Mouse (Mus musculus) adipocyte (in vitro differentiated cells): ENCODE data around the gene Limch1.

Experiments used
- DNase-seq: peaks from one replicate; pipeline ENCODE4 v3.0.0-alpha.2; 2016; ENCODE audit warnings: low spot score

Limch1 gene

DNA sequence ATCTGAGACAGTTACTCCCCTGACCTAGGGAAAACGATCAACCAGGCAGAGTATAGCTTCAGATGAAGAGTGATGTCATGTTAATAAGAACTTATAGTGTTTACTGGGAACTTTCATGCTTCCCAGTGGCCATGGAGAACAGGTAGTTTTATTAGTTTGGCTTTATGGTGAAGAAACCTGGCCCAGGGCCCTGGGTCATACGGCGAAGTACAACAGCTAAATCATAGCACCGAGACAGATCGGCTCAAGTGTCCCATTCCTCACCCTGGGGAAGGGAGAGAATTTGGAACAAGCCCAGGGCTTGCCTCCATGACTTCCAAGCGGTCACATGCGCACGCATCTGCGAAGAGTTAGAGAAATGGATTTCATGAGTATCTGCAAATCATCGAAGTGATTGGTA is 84.6 kb downstream of the Limch1 start:
- no peak for DNase-seq

DNA sequence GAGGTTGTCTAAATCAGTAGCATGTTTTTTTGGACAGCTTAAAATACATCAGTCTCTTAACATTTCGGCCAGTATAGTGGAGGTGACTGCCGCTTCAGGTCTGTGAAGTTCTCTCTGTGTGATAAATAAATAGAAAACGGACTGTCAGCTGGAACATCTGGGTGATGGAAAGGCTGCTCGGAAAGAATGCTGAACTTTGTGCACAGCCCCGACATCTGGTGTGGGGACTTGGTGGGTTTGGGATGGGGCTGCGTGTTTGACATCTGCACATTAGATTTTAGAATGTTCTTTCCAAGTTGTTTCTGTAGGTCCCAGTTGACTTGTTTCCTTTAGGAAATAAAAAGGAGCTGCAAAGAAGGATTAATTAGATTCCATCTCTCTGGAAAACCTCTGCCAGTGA is 89.1 kb downstream of the Limch1 start:
- DNase-seq = no peak

DNA sequence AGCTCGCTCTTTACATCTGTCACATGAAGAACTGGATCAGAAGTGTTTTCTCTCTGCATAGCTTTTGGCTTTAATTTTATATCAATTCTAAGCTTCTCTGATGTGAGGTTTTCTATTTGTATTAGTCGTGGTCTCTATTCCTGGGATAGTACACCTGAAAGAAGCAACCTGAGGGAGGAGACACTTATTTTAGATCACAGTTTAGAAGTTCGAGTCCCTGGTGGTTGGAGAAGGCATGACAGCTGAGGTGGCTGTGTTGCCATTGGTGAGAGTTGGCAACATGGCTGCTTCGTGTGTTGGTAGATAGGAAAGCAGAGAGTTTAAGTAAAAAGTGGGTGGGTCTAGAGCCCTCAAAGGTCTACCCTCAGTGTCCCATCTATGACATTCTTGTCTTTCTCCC is 91.3 kb downstream of the Limch1 start:
- no peak for DNase-seq

DNA sequence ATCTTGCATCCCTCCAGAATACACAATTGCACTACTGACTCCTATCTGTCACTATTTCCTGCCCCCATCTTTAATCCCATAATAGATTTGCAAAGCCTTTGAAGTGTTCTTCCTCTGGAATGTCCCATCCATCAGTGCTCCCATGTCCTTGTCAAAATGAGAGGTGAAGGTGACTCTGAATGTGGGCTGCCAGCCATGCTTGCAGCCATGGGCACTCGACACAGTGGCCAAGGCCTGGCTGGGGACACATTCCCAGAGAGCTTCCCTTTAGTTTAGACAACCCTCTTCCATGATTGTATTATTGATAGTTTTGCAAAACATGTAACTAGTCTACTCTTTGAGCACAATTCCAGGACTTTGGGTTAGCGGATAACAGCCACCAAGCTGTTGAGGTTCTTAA is 96.3 kb downstream of the Limch1 start:
- no peak for DNase-seq

DNA sequence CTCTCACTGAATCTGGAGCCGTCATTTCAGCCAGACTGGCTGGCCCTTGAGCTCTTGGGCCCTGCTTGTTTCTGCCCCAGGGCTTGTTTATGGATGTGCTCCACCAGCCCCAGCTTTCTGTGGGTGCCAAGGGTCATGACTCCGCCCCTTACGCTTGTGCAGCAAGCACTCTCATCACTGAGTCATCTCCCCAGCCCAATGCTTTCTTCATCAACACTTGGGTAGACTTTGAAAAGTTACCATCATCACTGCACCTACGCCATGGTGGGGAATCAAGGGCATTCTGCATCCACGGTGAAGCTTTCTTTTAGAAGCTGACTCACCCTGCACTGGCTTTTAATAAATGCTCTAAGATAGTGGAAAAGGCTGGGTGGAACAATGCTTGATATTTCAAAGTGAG is 97.1 kb downstream of the Limch1 start:
- DNase-seq = no peak

DNA sequence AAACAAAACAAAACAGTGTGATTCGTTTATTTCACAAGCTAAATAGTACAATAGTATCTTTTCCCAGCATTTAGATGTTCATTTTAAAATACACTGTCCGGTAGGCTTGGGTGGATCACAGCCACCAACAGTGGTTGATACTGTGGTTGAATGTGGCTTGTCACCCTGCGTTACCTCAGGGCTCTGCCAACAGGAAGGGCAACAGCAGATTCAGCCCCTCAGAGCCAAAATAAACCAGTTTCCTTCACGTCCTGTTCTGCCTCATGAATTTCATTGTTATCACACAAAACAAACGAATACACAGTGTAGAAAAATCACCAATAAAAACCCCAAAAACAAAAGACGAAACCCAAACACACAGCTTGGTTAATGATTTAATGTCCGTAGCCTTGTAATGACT is 102.5 kb downstream of the Limch1 start:
- no peak for DNase-seq

DNA sequence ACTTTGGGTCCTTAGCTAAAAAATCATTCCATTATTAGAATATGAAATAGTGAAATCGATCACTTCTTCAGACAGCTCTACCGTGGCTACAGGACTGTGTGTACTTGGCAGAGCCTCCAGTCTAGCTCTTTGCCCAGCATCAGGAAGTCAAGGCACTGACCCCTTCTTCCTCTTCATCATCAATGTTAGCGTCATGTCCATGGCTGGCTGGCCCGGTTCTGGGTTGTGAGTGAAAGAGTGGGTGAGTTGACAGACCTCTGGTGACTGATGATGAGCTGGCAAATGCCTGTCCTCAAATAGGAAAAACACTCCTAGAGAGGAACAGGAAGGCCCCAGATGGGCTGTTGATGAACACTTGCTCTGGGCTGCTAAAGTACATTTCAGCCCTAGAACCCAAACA is 103.5 kb downstream of the Limch1 start:
- DNase-seq = no peak

DNA sequence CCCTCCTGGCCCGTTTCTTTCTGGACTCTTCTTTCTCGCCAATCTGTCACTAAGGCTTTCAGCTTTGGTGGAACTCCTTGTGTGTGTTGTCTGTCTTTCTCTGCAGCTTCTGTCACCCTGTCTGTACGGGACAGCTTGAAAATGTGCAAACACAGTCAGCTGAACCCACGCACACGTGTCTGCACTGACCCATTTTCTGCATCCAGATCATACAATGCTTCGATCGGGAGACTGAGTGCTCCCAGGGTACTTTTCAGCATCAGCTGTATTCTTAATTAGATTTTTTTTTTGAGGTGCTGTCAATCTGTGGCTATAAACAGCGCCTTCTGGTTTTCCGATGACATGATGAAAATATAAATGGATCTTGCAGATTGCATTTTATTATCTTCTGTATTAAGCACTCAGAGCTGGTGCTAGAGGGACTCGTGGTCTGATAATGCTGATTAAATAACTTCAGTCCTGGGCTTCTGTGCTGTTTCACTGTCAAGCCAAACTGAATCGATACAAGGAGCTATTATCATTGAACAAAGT is 105.2 kb downstream of the Limch1 start:
- no peak for DNase-seq

DNA sequence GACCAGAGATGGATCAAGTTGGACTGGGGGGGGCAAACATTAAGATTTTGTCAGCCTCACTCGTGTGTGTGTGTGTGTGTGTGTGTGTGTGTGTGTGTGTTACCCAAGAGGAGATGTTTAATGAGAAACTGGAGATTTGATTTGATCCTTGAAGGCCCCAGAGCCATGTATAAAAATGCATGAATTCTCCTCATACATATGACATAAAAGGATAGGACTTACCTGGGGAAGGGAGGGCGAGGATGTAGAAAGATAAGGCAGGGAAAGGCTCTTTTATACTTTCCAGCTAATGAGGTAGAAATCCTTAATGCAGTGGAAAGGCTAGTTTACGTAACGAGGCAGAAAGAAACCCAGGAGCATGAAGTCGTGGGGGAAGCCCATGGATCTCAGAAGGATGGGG is 106.1 kb downstream of the Limch1 start:
- no peak for DNase-seq

DNA sequence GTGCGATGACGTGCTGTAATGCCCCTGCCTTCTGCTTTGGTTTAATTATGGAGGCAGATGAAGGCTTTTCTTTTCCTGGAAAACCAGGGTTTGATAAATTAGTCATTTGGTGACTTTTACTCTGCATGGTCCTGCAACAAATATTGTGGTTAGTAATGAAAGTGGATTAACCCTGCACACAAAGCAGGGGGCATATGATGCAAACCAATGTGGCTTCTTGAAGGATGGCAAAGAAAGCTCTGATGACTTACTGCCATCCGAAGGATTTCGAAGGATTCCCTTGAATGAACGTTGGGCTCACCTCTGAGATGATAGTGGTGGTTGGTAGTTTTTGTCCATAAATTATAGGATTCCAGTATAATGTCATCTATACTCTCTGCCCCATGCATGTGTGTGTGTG is 108.6 kb downstream of the Limch1 start:
- DNase-seq = no peak

DNA sequence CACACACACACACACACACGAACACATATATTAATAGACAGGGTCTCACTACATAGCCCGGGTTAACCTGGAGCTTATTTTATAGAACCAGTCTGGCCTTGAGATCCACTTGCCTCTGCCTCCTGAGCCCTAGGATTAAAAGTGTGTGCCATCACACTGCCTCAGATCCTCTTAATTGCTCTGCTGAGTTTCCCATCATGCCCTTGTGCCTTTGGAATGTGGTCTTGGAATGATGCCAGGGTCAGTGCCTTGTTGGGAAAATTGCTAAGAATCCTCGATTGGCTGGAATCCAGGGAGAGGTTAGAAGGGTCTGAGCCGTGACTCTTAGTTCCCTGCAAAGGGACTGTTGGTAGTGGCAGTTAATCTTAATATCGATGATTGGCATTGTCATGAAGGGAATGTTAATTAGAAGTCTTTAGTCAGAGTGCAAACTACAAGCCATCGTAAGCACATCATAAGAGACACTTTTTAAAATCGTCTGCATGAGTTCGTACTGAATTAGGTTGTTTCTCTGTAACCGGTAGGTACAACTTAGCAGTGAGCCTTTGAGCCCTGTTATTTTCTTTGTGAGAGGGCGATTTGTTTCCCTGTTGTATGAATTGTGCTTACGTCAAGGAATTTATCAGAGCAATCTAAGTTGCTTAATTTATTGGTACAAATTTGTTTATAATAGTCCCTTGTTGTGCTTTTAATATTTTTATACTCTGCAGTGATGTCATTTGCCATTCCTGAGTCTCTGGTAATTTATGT is 109.9 kb downstream of the Limch1 start:
- DNase-seq = no peak

DNA sequence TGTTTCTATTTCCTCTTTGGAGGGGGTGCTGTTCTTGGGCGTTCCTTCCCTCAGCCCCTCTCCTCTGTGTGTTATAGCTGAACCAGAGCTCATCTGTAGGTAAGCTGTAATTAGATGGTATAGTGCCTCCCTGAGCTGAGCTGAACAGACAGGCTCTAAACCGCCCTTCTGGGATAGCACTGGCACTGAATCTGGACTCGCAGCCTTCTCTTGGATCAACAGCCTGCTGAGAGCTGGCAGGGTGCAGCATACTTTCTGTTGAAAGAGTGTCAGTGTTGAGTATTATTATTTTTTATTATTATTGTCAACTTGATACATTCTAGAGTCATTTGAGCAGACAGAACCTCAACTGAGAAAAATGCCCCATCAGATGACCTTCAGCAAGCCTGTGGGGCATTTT is 113.9 kb downstream of the Limch1 start:
- DNase-seq = no peak

DNA sequence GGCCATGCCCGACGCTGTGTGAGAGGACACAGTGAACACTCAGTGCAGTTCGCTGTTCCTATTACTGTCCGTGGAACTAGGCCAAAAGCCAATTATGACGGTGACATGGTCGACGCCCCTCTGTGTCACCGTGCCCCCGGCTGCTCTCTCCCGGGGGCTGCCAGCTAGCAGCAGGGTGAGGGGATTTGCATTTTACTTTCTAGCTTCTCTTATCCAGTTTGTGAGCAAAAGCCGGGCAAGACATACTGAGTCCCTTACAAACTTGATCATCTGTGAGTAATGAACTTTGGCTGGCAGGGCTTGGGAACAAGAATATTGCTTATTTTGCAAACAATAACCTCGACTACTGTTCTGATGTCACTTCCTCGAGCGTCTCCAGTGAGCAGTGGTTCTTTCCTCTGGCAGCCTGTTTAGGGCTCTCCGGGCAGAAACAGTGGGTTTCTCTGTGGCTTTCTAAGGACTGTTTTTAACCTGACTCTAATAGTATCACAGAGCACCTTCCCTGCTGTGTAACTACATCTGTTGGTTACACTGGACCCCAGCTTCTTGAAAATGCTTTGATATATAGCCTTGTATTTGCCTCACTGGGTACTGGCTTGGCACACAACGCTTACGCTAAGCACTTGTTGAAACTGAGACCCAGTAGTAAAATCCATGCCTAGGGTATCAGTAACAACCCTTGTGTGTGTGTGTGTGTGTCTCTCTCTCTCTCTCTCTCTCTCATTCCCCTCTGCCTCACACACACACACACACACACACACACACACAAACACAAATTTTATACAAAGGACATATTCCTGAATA is 115.8 kb downstream of the Limch1 start:
- no peak for DNase-seq

DNA sequence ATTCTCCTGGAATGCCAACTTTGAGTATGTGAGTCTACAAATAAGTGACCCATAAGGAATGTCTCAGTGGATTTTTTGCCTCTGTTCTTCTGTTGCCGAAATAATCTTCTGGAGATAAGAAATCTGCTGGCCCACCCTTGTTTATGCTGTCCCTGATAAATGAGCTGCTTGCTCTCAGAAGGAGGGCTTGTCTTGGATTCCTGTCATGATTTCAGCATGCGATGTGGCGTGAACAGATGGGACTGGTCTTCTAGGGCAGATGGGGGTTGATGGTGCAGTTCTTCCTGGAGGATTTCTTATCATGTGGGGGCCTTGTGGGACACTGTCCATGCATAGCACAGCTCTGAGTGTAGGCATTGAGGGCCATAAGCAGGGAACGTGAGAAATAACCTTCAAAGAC is 116.5 kb downstream of the Limch1 start:
- DNase-seq = no peak

DNA sequence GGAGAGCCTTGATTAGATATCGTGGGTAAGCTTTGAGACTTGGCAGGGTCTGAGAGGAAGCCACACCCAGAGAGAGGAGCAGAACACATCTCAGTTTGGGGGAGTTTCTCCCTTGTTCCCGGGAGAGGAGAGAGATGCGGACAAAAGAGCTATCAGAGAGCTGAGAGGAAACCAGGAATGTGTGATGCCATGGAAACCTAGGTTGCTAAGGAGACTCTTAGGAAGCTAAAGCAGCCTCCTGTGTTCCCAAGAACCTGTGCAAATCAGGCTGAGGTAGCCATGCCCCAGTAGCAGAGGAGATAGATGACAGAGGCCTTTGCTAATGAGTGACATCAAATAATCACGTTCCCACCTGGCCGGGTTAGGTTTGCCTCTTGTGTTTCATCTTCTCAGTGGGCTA is 119.6 kb downstream of the Limch1 start:
- DNase-seq = no peak

DNA sequence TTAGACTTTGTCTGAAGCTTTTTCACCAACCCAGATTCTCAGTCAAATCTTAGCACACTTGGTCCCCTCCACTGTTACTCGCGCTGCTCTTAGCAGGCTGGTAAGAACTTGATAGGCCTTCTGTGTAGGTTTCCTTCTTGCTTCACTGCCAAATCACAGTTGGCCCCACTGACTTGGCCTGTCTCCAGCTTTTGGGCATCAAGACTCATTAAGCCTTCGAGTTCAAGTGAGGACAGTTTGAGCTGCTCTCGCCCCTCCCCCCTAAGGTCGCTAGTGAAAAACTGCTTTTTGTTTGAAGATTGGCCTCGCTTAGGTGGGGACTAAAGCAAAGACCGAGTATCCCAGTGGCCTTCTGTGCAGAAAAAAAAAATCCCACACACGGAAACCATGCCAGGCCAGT is 120.4 kb downstream of the Limch1 start:
- DNase-seq = no peak

DNA sequence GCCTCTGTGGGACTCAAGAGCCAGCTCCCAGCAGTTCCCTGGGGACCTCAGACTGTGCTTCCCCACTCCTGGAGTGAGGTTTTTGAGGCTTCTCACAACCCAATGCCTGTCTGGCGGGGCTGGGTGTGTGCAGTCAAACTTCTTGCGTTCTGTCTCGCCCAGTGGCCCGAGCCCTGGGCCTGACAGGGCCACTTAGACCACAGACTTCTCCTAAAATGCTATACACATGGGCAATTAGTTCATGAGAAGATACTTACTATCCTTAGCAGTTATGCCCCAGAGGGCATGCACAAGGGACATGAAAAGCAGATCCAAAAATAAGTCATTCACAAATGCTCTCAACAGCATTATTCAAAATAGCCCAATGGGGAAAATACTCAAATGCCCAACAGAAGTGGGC is 123.9 kb downstream of the Limch1 start:
- DNase-seq = no peak

DNA sequence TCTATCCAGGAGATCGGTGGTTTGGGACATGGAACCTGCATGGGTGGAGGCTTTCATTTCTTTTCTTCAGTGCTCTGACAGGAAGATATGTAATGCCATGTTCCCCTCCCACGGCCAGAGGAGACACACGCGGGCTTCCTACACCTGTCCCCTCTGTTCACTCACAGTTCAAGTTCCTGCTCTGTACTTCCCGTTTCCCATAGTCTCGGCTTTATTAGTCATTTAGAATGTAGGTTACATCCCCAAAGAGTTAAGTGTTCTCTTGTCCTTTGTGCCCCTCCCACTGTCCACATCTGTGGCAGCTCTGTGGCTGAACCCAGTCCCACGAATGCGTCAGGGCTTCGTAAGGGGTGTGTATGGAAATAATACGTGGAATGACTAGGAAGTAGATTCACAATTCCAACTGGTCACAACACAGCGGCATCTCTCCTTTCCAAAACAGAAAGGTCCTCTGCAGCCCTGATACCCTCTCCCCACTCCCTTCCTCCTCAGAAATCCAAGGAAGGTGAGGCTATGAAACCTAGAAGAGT is 126.0 kb downstream of the Limch1 start:
- DNase-seq = no peak

DNA sequence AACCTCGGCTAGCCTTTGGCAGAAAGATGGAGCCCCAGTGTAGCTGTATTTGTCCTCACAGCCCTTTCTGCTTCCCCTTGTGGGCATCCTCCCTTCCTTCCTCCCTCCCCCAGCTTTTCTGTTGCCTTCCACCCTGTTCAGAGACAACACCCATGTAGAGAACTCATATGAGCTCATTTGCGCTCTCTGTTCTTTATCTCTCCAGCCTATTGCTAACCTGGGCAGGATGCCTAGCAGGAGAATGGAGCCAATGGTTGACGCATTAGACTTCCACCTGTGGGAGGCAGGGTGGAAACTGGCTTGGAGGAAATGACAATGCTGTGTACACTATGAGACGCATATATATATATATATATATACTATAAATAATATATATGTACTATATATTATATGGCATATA is 126.4 kb downstream of the Limch1 start:
- DNase-seq = no peak

DNA sequence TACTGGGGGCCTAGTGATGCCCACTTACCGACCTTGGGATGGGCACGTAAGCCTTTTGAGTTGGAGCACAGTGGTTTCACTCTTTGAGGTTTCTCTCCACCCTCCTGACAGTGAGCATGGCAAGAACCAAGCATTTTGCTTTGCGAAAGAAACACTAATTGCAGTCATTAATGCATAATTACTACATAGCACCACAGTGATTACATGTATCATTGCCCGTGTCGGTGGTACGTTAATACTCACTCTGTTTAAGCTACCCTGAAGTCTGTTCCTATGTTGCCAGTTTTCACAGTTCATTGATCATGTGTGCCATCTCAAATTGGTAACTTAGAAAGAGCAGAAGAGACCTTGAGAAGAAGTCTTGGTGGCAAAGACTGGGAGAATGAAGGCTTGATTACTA is 127.1 kb downstream of the Limch1 start:
- DNase-seq = no peak

DNA sequence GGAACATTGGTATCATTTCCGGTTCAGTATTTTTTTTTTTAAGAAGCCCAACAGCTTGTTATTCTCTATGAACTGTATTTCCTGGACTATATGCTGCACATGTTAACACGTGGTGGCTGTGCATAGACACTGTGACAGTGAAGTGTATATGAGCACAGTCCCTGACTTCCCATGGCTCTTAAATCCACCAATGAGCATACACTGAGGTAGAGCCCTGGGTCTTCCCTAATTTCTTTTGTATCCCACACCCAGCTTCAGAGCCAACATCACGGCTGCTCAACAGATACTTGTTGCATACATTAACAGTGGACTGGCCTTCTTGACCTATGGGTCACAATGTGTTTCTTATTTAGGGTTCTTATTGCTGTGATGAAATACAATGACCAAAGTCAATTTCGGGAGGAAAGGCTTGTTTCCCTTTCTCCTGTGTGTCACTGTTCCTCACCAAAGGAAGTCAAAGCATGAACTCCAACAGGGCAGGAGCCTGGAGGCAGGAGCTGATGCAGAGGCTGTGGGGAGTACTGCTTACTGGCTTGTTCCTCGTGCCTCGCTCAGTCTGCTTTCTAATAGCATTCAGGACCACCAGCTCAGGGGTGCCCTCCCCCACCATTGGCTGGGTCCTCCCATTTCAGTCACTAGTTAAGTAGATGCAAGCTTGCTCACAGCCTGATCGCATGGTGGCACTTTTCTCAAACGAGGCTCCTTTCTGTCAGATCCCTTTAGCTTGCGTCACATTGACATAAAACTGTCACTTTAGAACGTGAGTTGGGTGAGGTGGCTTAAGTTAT is 130.6 kb downstream of the Limch1 start:
- DNase-seq = no peak

DNA sequence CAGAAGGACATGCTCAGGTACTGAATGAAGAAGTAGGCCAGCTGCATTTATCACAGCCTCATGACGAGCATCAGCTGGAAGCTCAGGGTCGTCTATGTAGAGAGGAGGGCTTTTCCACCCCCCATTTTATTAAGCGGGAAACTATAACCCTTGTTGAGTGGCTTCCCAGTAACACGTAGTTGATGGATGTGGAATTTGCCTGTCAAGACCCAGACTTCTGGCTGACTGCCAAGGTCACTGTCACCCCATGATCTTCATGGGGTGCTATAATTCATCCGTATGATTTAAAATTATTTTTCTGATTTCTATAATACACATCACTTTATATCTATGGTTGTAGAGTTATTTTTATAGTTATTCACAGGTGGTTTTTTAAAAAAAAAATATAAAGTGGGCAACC is 131.4 kb downstream of the Limch1 start:
- no peak for DNase-seq
